Mouse (Mus musculus) urinary bladder, postnatal 25 days (tissue): ENCODE results near the gene Il1rap.

Experiments used
- DNase-seq: peaks from one replicate; pipeline ENCODE4 v3.0.0; 2022; ENCODE audit warnings: low spot score

The Il1rap gene

DNA sequence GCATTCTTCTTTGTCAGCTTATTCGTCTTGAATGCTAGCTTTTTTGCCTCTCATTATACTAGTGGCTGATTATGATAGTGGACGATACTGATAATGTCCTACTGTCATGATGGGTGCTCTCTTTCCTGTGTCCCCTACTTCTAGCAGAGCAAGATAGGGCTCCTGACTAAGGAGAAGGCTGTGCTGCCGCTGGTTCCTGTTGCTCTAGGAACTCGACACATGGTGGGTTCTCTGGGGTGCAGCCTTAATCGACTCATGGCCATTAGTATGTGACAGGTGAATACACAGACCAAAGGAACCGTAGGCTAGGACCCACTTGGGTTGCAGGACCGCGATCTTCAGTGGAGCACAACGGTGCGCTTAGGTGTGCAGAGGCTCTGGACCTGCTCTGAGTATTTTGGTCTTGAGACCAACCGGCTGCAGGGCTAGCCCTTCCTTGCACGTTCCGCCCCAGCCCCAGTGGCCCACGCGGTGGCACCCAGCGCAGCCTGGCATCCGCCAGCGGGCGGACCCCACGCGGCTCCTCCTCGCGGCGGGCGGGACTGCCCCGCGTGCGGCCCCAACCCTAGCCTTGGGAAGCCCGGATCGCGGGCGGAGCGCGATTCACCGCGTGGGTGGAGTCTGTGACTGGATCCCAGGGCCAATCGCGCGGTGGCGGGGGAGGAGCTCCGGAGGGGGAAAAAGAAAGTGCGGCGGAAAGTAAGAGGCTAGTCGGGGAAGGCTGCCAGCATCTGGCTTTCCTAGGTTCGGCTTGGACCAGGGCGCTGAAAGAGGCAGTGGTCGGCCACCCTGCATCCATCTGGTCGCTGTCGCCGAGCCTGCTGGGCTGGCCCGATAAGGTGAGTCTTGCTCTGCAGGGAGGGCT, at the start of gene Il1rap:
TSS of gene Il1rap (plus strand) at position 657 of the 865 bp plus-strand sequence.
- DNase-seq, result peak; percentile 86

GRCm38 (mm10) chr16:26532287-26532686, 49.2 kb upstream of the Il1rap start:
- no peak for DNase-seq

GRCm38 (mm10) chr16:26546170-26546878, 35.2 kb upstream of the Il1rap start:
- no peak for DNase-seq

- no peak for DNase-seq
These were observed 34.7 kb upstream of the Il1rap start for GRCm38 (mm10) chr16:26546879-26547206.

DNA sequence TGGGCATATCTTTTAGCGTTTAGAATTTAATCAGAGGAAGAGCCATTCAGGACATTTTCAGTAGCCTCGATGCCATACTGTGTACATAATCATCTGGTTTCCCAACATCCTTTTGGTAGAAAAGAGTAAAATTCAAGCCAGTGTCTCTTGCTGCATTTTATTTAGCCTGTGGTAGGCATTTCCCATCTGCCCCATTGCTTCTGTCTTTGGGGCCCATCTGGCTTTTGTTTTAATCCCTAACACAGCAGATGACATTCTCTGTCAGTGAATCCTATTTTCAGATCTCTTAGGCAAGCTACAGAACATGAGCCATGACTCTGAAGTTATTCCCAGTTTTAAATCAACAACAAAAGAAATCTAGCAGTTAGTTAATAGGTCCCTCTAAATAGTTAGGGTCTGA, 32.3 kb upstream of the Il1rap start:
- no peak for DNase-seq

DNA sequence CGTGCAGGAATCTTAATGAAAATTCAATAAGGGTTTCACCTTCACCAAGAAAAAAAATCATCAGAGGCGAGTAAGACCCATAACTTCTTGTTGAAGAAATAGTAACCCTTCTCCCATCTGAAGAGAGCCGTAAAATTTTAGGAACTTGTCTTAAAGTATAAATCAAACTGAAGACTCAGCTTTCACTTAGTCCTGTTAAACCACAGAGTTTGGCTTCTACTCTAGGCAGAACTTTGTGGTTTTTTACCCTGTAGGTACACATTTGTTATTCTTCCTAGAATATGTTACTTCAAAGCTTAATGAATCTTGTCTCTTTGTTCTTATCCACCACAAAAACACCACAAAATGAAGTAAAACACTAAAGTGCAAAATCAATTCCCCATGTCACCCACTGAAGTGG, 29.3 kb upstream of the Il1rap start:
- no peak for DNase-seq

GRCm38 (mm10) chr16:26558797-26559196, 22.7 kb upstream of the Il1rap start:
- DNase-seq, result no peak

DNA sequence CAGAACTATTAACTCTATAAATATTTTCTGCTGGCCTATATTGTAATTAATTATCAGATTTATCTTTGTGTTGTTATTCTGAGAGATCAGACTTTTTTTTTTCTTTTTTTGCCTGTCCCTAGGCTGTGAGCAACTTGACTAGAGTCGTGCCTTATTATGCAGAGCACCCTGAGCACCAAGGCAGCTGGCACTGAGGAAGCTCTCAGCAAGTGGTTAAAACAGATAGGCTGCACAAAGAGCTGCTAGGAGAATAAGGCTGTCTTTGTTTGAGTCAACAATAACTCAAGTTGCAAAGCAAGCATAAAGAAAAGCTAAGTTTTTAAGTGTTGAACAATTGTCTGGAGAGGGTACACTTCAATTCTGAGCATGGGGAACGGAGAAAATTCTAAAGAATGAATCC, 19.8 kb upstream of the Il1rap start:
- DNase-seq, result no peak

- DNase-seq, result no peak
These were observed 18.7 kb upstream of the Il1rap start for GRCm38 (mm10) chr16:26562771-26563170.

DNA sequence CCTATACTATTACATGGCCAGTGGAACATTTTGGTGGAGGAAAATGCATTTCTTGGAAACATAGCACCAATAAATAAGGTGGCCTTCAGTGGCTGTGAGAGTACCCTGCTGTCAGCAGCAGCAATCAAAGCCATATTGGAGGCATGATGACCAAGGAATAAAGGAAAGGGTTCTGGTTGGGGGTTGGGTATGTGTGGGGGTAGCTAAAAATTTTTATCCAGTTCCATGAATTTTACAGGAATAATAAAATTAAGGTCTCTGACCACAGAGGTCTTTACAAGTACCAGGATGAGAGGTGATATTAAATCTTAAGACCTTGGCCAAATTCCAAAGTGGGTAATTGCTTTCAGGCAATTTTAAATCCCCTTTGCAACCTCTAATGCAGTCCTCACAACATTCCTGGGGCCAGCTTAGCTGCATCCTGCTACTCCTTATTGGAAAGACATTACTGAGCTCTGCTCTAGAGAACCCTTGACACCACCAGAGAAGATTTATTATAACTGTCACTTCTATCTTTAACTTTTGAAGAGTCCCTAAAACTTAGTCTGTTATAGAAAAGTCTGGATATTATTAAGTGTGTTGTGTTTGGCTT, 12.0 kb upstream of the Il1rap start:
- DNase-seq, result no peak

GRCm38 (mm10) chr16:26571836-26572235, 9.7 kb upstream of the Il1rap start:
- DNase-seq, result no peak

DNA sequence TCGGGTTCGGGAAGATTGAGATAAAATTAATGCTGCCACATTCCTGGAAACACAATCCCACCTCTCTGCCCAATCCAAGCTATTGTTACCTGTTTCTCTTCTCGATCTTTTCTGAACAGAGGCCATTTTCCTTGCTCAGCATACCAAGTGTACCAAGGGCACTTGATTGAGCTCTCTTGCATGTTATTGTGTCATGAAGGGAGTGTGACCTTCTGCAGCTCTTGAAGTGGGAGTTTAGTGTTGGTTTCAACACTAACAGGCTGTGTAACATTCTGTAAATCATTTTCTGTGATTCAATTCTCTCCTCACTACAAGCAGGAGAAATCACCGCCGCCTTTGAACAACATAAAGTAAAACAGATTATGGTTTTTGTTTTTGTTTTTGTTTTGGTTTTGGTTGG, 7.3 kb upstream of the Il1rap start:
- no peak for DNase-seq

- no peak for DNase-seq
These were observed 441 bp downstream of the Il1rap start for GRCm38 (mm10) chr16:26581913-26582376.

GRCm38 (mm10) chr16:26585806-26586205, 4.3 kb downstream of the Il1rap start:
- DNase-seq, result no peak

DNA sequence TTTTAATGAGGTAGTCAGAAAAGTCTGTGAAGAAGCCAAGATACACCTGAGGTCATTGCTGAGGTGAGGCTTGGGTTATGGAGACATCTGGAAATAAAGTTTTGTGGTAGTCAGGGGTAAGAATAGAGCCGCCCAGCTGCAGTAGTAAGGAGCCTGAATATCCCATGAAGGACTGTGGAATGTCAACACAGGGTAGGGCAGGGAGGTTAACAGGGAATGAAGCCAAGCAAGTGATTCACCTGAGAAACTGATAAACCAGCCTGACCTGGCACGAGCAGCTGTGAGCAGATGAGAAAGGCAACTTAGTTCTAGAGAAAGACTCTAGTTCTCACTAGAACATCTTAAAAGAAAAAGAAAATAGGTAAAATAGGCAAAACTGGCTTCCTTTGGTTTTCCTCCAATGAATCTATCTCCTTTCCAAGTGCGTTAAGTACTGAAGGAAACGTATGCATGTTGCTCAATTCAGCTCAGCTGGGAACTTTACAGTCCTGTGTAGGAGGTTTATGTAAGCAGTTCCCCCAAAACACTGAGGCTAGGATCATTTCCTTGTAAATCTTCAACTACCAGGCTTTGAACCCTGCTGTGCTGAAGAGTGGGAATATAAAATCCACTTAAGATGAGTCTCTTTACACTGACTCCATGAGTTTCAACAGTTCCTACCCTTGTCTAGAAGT, 9.5 kb downstream of the Il1rap start:
- DNase-seq, result no peak

GRCm38 (mm10) chr16:26596440-26596839, 14.9 kb downstream of the Il1rap start:
- no peak for DNase-seq

DNA sequence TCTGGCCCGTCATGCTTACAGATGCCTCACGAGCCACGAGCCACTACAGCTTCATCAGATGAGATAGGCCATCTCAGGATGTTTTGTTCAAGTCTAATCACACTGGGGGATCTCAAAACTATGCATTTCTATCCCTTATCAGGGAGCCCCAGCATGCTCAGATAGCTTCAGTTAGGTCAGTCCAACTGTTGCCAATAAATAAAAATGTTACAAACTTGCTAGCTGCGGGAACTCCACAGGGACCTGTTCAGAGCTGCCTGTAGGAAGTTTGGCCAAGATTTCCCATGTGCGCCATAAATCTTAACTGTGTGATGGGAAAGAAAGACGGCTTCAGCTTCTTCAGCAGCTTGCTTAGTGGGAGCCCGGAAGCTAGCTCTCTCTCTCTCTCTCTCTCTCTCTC, 15.8 kb downstream of the Il1rap start:
- DNase-seq, result no peak

DNA sequence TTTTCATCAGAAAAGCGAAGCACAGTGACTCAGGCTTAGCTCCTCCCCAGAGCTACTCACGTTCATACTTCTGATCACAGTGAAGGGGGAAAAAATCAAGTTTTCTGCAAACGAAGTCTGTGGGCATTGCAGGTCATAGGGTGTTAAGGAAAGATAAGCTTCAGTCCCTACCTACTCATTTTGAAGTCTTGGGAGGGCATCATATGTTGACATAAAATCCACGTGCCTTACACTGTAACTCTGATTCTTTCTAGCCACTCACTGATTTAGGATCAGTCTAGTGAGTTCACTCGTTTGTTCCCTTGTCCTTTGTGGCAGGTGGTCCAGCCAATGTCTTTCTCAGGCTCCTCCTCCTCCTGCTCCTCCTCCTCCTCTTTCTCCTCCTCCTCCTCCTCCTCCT, 17.1 kb downstream of the Il1rap start:
- DNase-seq, result no peak

DNA sequence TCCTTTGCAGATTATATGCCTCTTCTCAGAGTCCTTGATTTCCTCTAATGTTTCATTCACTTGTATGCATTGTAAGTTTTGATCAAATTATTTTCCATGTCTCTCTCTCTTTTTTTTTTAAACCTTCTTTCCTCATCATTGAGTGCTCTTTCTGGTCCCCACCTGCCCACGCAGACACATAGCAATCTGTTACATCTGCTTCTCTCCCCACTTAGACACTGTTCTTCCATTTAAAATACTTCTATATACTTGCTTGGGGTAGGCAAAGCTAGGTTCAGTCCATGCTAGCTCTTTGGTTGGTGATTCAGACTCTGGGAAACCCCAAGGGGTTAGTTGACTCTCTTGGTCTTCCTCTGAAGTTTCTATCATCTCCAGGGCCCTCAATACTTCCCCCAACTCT, 20.0 kb downstream of the Il1rap start:
- no peak for DNase-seq

GRCm38 (mm10) chr16:26604621-26605020, 23.1 kb downstream of the Il1rap start:
- no peak for DNase-seq

- no peak for DNase-seq
These were observed 26.5 kb downstream of the Il1rap start for GRCm38 (mm10) chr16:26608003-26608402.

DNA sequence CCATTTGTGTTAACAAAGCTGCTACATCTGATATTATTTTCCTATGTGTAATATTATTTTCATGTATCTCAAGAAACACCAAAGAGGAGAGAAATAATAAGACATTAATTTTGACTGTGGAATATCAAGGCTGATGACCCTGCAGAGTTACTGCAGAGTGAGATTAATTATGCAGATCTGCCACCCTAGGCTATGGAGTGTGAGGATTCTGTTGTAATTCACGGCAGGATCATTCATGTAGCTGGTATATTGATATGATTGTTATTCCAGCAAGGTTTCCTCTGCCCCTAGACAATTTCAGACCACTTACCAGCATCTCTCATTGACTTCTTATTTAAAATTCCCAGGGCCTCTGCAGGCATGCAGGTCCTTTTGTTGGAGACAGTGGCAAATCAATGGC, 29.0 kb downstream of the Il1rap start:
- DNase-seq, result no peak
